Mouse (Mus musculus) brain, embryonic 14.5 days (tissue): ENCODE data around the gene Ift80.

Experiments
- CTCF ChIP-seq: fragments of 200-500 bp; IDR thresholded peaks from 2 replicates; pipeline ENCODE4 v1.5.1; 2012; ENCODE audit warnings: inconsistent platforms, mild to moderate bottlenecking, moderate library complexity, borderline replicate concordance; ENCODE audit not compliant: insufficient read depth, insufficient read length; ENCODE audit errors: extremely low read depth
- POLR2A ChIP-seq: fragments of 200-500 bp; IDR thresholded peaks from 2 replicates; pipeline ENCODE4 v1.6.1; 2012; ENCODE audit warnings: mild to moderate bottlenecking, inconsistent platforms, borderline replicate concordance; ENCODE audit not compliant: poor library complexity, insufficient read depth, insufficient read length, severe bottlenecking; ENCODE audit errors: extremely low read depth

GRCm38 (mm10) chr3:68874079-68874478, 130.3 kb downstream of the Ift80 start:
- TF ChIP-seq CTCF (no peak), POLR2A (no peak)
